Mouse (Mus musculus): ENCODE measurements at regions not wholly inside any gene's neighbourhood (a gene's known extent, or its start where the extent isn't known, plus 50 kb on each side); places are given as distances from the start of the nearest gene placed in this dataset.

- Histone ChIP-seq H3K27me3 (ENCODE audit: control insufficient read depth, insufficient read depth, low read length) (no peaks in the 10 kb centered on the region), H3K9me3 (replicated peaks; ENCODE audit: control insufficient read depth, low read length) (no peaks in the 10 kb centered on the region), H3K9ac (ENCODE audit: low read length) (no peak overlapping the region), H3K27ac (ENCODE audit: low read length) (no peak overlapping the region; the same call in 1 of the 2 replicates), H3K4me2 (ENCODE audit: low read depth, low read length) (no peak overlapping the region), H3K4me3 (replicated peaks; ENCODE audit: low read length) (no peak overlapping the region), H3K4me1 (ENCODE audit: control insufficient read depth, insufficient read depth, low read length) (peaks cover 5% of the 10 kb centered on the region; the same call in 1 of the 2 replicates), H3K36me3 (ENCODE audit: control insufficient read depth, insufficient read depth, low read length) (no peaks in the 10 kb centered on the region)
- no peak for ATAC-seq (ENCODE audit: insufficient read depth, low FRiP score)
- 50% methylated on average over 6 of the region's 6 CpGs for WGBS
These were observed 143.3 kb upstream of the Pkdcc start for GRCm38 (mm10) chr17:83071746-83072145.

- WGBS = 27% methylated on average over 4 of the region's 4 CpGs
- H3K9me3 ChIP-seq (replicated peaks; ENCODE audit: control insufficient read depth, low read length) = no peaks in the 10 kb centered on the region
- ATAC-seq (ENCODE audit: insufficient read depth, low FRiP score) = no peak
- H3K4me1 ChIP-seq (ENCODE audit: control insufficient read depth, insufficient read depth, low read length) = peaks cover 5% of the 10 kb centered on the region; the same call in 1 of the 2 replicates
- H3K4me2 ChIP-seq (ENCODE audit: low read depth, low read length) = no peak overlapping the region
- H3K9ac ChIP-seq (ENCODE audit: low read length) = no peak overlapping the region
- H3K36me3 ChIP-seq (ENCODE audit: control insufficient read depth, insufficient read depth, low read length) = no peaks in the 10 kb centered on the region
- H3K27ac ChIP-seq (ENCODE audit: low read length) = no peak overlapping the region; the same call in 1 of the 2 replicates
- no peak overlapping the region for H3K4me3 ChIP-seq (replicated peaks; ENCODE audit: low read length)
- H3K27me3 ChIP-seq (ENCODE audit: control insufficient read depth, insufficient read depth, low read length) = no peaks in the 10 kb centered on the region
These were observed 142.9 kb upstream of the Pkdcc start for GRCm38 (mm10) chr17:83072175-83072574.

- no peak overlapping the region for H3K9ac ChIP-seq (ENCODE audit: low read length)
- no peaks in the 10 kb centered on the region for H3K36me3 ChIP-seq (ENCODE audit: control insufficient read depth, insufficient read depth, low read length)
- H3K4me2 ChIP-seq (ENCODE audit: low read depth, low read length) = no peak overlapping the region
- no peak overlapping the region for H3K27ac ChIP-seq (ENCODE audit: low read length)
- no peaks in the 10 kb centered on the region for H3K9me3 ChIP-seq (replicated peaks; ENCODE audit: control insufficient read depth, low read length)
- WGBS = 55% methylated on average over 5 of the region's 5 CpGs
- H3K4me3 ChIP-seq (replicated peaks; ENCODE audit: low read length) = no peak overlapping the region
- peaks cover 16% of the 10 kb centered on the region for H3K4me1 ChIP-seq (ENCODE audit: control insufficient read depth, insufficient read depth, low read length)
- H3K27me3 ChIP-seq (ENCODE audit: control insufficient read depth, insufficient read depth, low read length) = no peaks in the 10 kb centered on the region
- ATAC-seq (ENCODE audit: insufficient read depth, low FRiP score) = no peak
These were observed 140.2 kb upstream of the Pkdcc start for GRCm38 (mm10) chr17:83074893-83075292.

- H3K4me3 ChIP-seq (replicated peaks; ENCODE audit: low read length) = no peak overlapping the region
- H3K4me2 ChIP-seq (ENCODE audit: low read depth, low read length) = 0 out of 2 replicates have a peak overlapping the region, but pooled peaks have one; percentile 29
- peaks cover 27% of the 10 kb centered on the region for H3K4me1 ChIP-seq (ENCODE audit: control insufficient read depth, insufficient read depth, low read length)
- H3K9me3 ChIP-seq (replicated peaks; ENCODE audit: control insufficient read depth, low read length) = 0 out of 2 replicates have a peak, but pooled peaks cover 2% of the 10 kb centered on the region
- WGBS = 42% methylated on average over 17 of the region's 17 CpGs
- peak overlapping the region; percentile 54; the same call in 1 of the 2 replicates for H3K9ac ChIP-seq (ENCODE audit: low read length)
- no peaks in the 10 kb centered on the region for H3K36me3 ChIP-seq (ENCODE audit: control insufficient read depth, insufficient read depth, low read length)
- peak overlapping the region; percentile 82 for H3K27ac ChIP-seq (ENCODE audit: low read length)
- H3K27me3 ChIP-seq (ENCODE audit: control insufficient read depth, insufficient read depth, low read length) = no peaks in the 10 kb centered on the region
- ATAC-seq (ENCODE audit: insufficient read depth, low FRiP score) = no peak
These were observed 137.1 kb upstream of the Pkdcc start for GRCm38 (mm10) chr17:83077737-83078600.

- 0 out of 2 replicates have a peak, but pooled peaks cover 2% of the 10 kb centered on the region for H3K9me3 ChIP-seq (replicated peaks; ENCODE audit: control insufficient read depth, low read length)
- 0 out of 2 replicates have a peak, but pooled peaks have one; percentile 14 for ATAC-seq (ENCODE audit: insufficient read depth, low FRiP score)
- no peaks in the 10 kb centered on the region for H3K27me3 ChIP-seq (ENCODE audit: control insufficient read depth, insufficient read depth, low read length)
- H3K27ac ChIP-seq (ENCODE audit: low read length) = peak overlapping the region; percentile 82
- no peak overlapping the region for H3K4me3 ChIP-seq (replicated peaks; ENCODE audit: low read length)
- peak overlapping the region; percentile 29; the same call in 1 of the 2 replicates for H3K4me2 ChIP-seq (ENCODE audit: low read depth, low read length)
- WGBS = 29% methylated on average over 19 of the region's 19 CpGs
- peak overlapping the region; percentile 54; the same call in 1 of the 2 replicates for H3K9ac ChIP-seq (ENCODE audit: low read length)
- H3K36me3 ChIP-seq (ENCODE audit: control insufficient read depth, insufficient read depth, low read length) = no peaks in the 10 kb centered on the region
- peaks cover 34% of the 10 kb centered on the region for H3K4me1 ChIP-seq (ENCODE audit: control insufficient read depth, insufficient read depth, low read length)
These were observed 136.3 kb upstream of the Pkdcc start for GRCm38 (mm10) chr17:83078601-83079360.

- H3K27ac ChIP-seq (ENCODE audit: low read length) = no peak overlapping the region
- H3K27me3 ChIP-seq (ENCODE audit: control insufficient read depth, insufficient read depth, low read length) = no peaks in the 10 kb centered on the region
- 53% methylated on average over 7 of the region's 7 CpGs for WGBS
- H3K4me2 ChIP-seq (ENCODE audit: low read depth, low read length) = no peak overlapping the region
- 0 out of 2 replicates have a peak, but pooled peaks cover 2% of the 10 kb centered on the region for H3K9me3 ChIP-seq (replicated peaks; ENCODE audit: control insufficient read depth, low read length)
- no peak overlapping the region for H3K4me3 ChIP-seq (replicated peaks; ENCODE audit: low read length)
- no peak overlapping the region for H3K9ac ChIP-seq (ENCODE audit: low read length)
- H3K36me3 ChIP-seq (ENCODE audit: control insufficient read depth, insufficient read depth, low read length) = no peaks in the 10 kb centered on the region
- H3K4me1 ChIP-seq (ENCODE audit: control insufficient read depth, insufficient read depth, low read length) = peaks cover 37% of the 10 kb centered on the region
- no peak for ATAC-seq (ENCODE audit: insufficient read depth, low FRiP score)
These were observed 135.8 kb upstream of the Pkdcc start for GRCm38 (mm10) chr17:83079361-83079685.

- Histone ChIP-seq H3K4me1 (ENCODE audit: control insufficient read depth, insufficient read depth, low read length) (peaks cover 32% of the 10 kb centered on the region), H3K9ac (ENCODE audit: low read length) (no peak overlapping the region), H3K27me3 (ENCODE audit: control insufficient read depth, insufficient read depth, low read length) (no peaks in the 10 kb centered on the region), H3K27ac (ENCODE audit: low read length) (peak overlapping the region; percentile 21; the same call in 1 of the 2 replicates), H3K36me3 (ENCODE audit: control insufficient read depth, insufficient read depth, low read length) (no peaks in the 10 kb centered on the region), H3K4me2 (ENCODE audit: low read depth, low read length) (no peak overlapping the region), H3K9me3 (replicated peaks; ENCODE audit: control insufficient read depth, low read length) (0 out of 2 replicates have a peak, but pooled peaks cover 2% of the 10 kb centered on the region), H3K4me3 (replicated peaks; ENCODE audit: low read length) (no peak overlapping the region)
- WGBS = 31% methylated on average over 8 of the region's 8 CpGs
- peak; percentile 45; the same call in 1 of the 2 replicates for ATAC-seq (ENCODE audit: insufficient read depth, low FRiP score)
These were observed 133.4 kb upstream of the Pkdcc start for GRCm38 (mm10) chr17:83081729-83082128.

GRCm38 (mm10) chr17:83083521-83083920 is 131.6 kb upstream of the Pkdcc start:
- Histone ChIP-seq H3K4me2 (ENCODE audit: low read depth, low read length) (no peak overlapping the region), H3K36me3 (ENCODE audit: control insufficient read depth, insufficient read depth, low read length) (no peaks in the 10 kb centered on the region), H3K4me1 (ENCODE audit: control insufficient read depth, insufficient read depth, low read length) (peaks cover 26% of the 10 kb centered on the region), H3K27me3 (ENCODE audit: control insufficient read depth, insufficient read depth, low read length) (no peaks in the 10 kb centered on the region), H3K4me3 (replicated peaks; ENCODE audit: low read length) (no peak overlapping the region), H3K27ac (ENCODE audit: low read length) (peak overlapping the region; percentile 73), H3K9ac (ENCODE audit: low read length) (no peak overlapping the region), H3K9me3 (replicated peaks; ENCODE audit: control insufficient read depth, low read length) (0 out of 2 replicates have a peak, but pooled peaks cover 2% of the 10 kb centered on the region)
- no peak for ATAC-seq (ENCODE audit: insufficient read depth, low FRiP score)
- WGBS = 42% methylated on average over 3 of the region's 3 CpGs

Measured in stomach, embryonic 16.5 days (tissue).